11 mouse cellular contexts compared by ENCODE assay signal in the genomic region with DNA sequence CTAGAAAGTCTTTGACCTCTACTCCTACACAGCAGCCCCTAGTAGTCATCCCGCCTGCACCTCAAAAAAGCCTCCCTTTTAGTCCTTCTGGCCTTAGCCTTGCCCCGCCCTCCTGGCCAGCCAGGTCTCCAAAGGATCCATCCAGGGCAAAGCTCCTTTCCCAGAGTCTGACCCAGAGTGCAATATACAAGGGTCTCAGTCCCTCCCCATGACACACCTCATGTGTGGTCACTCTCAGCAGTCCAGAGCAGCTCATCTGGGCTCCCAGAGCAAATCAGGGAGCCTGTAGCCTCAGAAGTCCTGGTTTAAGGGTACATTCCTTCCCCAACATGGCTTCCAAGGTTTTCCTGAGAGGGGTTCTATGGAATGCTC. TPM values are rescaled to one million over a fixed set of nuclear protein-coding genes. Genes with fewer than 3 reads are reported as not detected.
DNase-seq lines count a peak whose midpoint lies in the region; ATAC-seq and TF ChIP-seq lines count a peak whose summit lies in the region.
"Had no signal": no experiment of that assay in that cellular context is flagged by ENCODE, and none has a peak within 500 bp of the region (broad histone marks: within the 10 kb centered on the region; RNA-seq: fewer than 3 reads in every experiment).

No protein-coding gene starts in this region.

- TF ChIP-seq CTCF in ES-Bruce4 (IDR thresholded peaks at IDR 0.05; ENCODE audit: low read depth, low read length), result no peak

- H3K27ac ChIP-seq in heart, embryonic 13.5 days (replicated peaks), result no peak overlapping the region
- H3K27ac ChIP-seq in ES-Bruce4 (ENCODE audit: insufficient read depth, low read length), result no peak overlapping the region
- H3K27ac ChIP-seq in hindbrain, embryonic 10.5 days, result peak overlapping the region; percentile 66
- no peak overlapping the region for H3K27ac ChIP-seq in midbrain, embryonic 12.5 days (replicated peaks)

- DNase-seq in heart, adult 9 months (ENCODE audit: low spot score in 2 of 2), result no peak
- DNase-seq in hindbrain, embryonic 10.5 days (ENCODE audit: low spot score), result no peak
- no peak for DNase-seq in layer of hippocampus, adult 8-10 months (ENCODE audit: low spot score in 2 of 2)
- no peak for DNase-seq in cerebellum, adult 11-12 months

- ATAC-seq in heart, embryonic 13.5 days (ENCODE audit: extremely low read depth, insufficient number of reproducible peaks, low FRiP score, low TSS enrichment), result no peak
- no peak; the same call in 1 of the 2 replicates for ATAC-seq in midbrain, embryonic 12.5 days (ENCODE audit: low FRiP score, low read depth)
- ATAC-seq in megakaryocyte-erythroid progenitor cell, adult 5-6 weeks (replicated peaks; ENCODE audit: low FRiP score, low TSS enrichment, poor library complexity, severe bottlenecking), result no peak

- H3K4me1 ChIP-seq in heart, embryonic 13.5 days, result peaks cover 10% of the 10 kb centered on the region
- peaks cover 4% of the 10 kb centered on the region for H3K4me1 ChIP-seq in ES-Bruce4 (ENCODE audit: control insufficient read depth, insufficient read depth, low read length)
- peaks cover 22% of the 10 kb centered on the region for H3K4me1 ChIP-seq in hindbrain, embryonic 10.5 days (replicated peaks)
- peaks cover 17% of the 10 kb centered on the region for H3K4me1 ChIP-seq in midbrain, embryonic 12.5 days

- peaks cover 36% of the 10 kb centered on the region for H3K27me3 ChIP-seq in heart, embryonic 13.5 days (replicated peaks)
- no peaks in the 10 kb centered on the region for H3K27me3 ChIP-seq in ES-Bruce4 (ENCODE audit: control insufficient read depth, insufficient read depth, low read length, poor library complexity, severe bottlenecking)
- H3K27me3 ChIP-seq in hindbrain, embryonic 10.5 days (ENCODE audit: insufficient read depth, poor library complexity, severe bottlenecking), result peaks cover 34% of the 10 kb centered on the region
- peaks cover 9% of the 10 kb centered on the region; the same call in 1 of the 2 replicates for H3K27me3 ChIP-seq in midbrain, embryonic 12.5 days

- H3K4me2 ChIP-seq in heart, embryonic 13.5 days, result peak overlapping the region; percentile 36
- 0 out of 2 replicates have a peak overlapping the region, but pooled peaks have one; percentile 28 for H3K4me2 ChIP-seq in midbrain, embryonic 12.5 days (replicated peaks)

- H3K9ac ChIP-seq in heart, embryonic 13.5 days, result no peak overlapping the region
- H3K9ac ChIP-seq in ES-Bruce4 (ENCODE audit: low read depth, poor library complexity, severe bottlenecking), result peak overlapping the region; percentile 30; the same call in 1 of the 2 replicates
- no peak overlapping the region for H3K9ac ChIP-seq in midbrain, embryonic 12.5 days (replicated peaks)

- TF ChIP-seq POLR2A in ES-Bruce4 (IDR thresholded peaks at IDR 0.05; ENCODE audit: insufficient read depth, low read length), result no peak

- TF ChIP-seq EP300 in ES-Bruce4 (IDR thresholded peaks at IDR 0.05; ENCODE audit: insufficient read depth, low read depth, low read length), result no peak

- H3K4me3 ChIP-seq in heart, embryonic 13.5 days, result no peak overlapping the region; the same call in 1 of the 2 replicates
- H3K4me3 ChIP-seq in ES-Bruce4 (ENCODE audit: low read depth, low read length), result peak overlapping the region; percentile 32; the same call in 1 of the 2 replicates
- H3K4me3 ChIP-seq in hindbrain, embryonic 10.5 days, result peak overlapping the region; percentile 27; the same call in 1 of the 2 replicates
- no peak overlapping the region for H3K4me3 ChIP-seq in midbrain, embryonic 12.5 days

- H3K36me3 ChIP-seq in heart, embryonic 13.5 days, result no peaks in the 10 kb centered on the region
- no peaks in the 10 kb centered on the region for H3K36me3 ChIP-seq in ES-Bruce4 (ENCODE audit: control insufficient read depth, insufficient read depth, low read length, poor library complexity, severe bottlenecking)
- H3K36me3 ChIP-seq in hindbrain, embryonic 10.5 days, result no peaks in the 10 kb centered on the region
- H3K36me3 ChIP-seq in midbrain, embryonic 12.5 days, result no peaks in the 10 kb centered on the region

- H3K9me3 ChIP-seq in heart, embryonic 13.5 days, result no peaks in the 10 kb centered on the region
- H3K9me3 ChIP-seq in ES-Bruce4 (replicated peaks; ENCODE audit: control insufficient read depth, insufficient read depth, low read length, poor library complexity, severe bottlenecking), result no peaks in the 10 kb centered on the region
- peaks cover 4% of the 10 kb centered on the region; the same call in 1 of the 2 replicates for H3K9me3 ChIP-seq in hindbrain, embryonic 10.5 days
- H3K9me3 ChIP-seq in midbrain, embryonic 12.5 days, result no peaks in the 10 kb centered on the region

- WGBS in heart, embryonic 13.5 days, result 48% methylated on average over 2 of the region's 2 CpGs
- WGBS in hindbrain, embryonic 10.5 days, result 47% methylated on average over 2 of the region's 2 CpGs
- WGBS in midbrain, embryonic 12.5 days, result 56% methylated on average over 2 of the region's 2 CpGs

RNA-seq across cellular contexts. Expression of a gene that starts 5.3 kb away (rescaled TPM):
- polyA plus RNA-seq in heart, embryonic 13.5 days (2015; fragmentation: Nextera tagmentation; extraction: Ambion mirVana), result 0.08 and 0.11 TPM in 2 replicates
- polyA plus RNA-seq in ES-Bruce4 (2011; ENCODE audit: insufficient read depth, insufficient read length, low read depth, missing spikeins), result not detected in 2 replicates
- 0.07 and 0.10 TPM in 2 replicates for polyA plus RNA-seq in hindbrain, embryonic 10.5 days (2016; fragmentation: Nextera tagmentation; extraction: Ambion mirVana)
- polyA plus RNA-seq in midbrain, embryonic 12.5 days (2016; fragmentation: Nextera tagmentation; extraction: Ambion mirVana), result 0.06 and 0.09 TPM in 2 replicates
- total RNA-seq in megakaryocyte-erythroid progenitor cell, adult 5-6 weeks (2014; fragmentation: Nextera tagmentation), result not detected in 2 replicates
- total RNA-seq in megakaryocyte-erythroid progenitor cell, adult 5-6 weeks (2017), result not detected in 2 replicates
- under 1 TPM in 1 of 4 experiments, not detected in 3; 0.36 TPM for total RNA-seq in layer of hippocampus, adult 8-10 months (2022)
- total RNA-seq: neutrophil, adult 5-6 weeks had no signal
- polyA plus RNA-seq: C2C12; liver, embryonic 16.5 days had no signal

RNA-seq across cellular contexts. Expression of a gene that starts 10.5 kb away (rescaled TPM):
- polyA plus RNA-seq in heart, embryonic 13.5 days (2015; fragmentation: Nextera tagmentation; extraction: Ambion mirVana), result 4.1 TPM in 2 replicates
- not detected in 2 replicates for polyA plus RNA-seq in ES-Bruce4 (2011; ENCODE audit: insufficient read depth, insufficient read length, low read depth, missing spikeins)
- polyA plus RNA-seq in hindbrain, embryonic 10.5 days (2016; fragmentation: Nextera tagmentation; extraction: Ambion mirVana), result 0.17 TPM in 1 of 2 replicates, not detected in the other
- 0.16 and 0.19 TPM in 2 replicates for polyA plus RNA-seq in midbrain, embryonic 12.5 days (2016; fragmentation: Nextera tagmentation; extraction: Ambion mirVana)
- not detected in 2 replicates for total RNA-seq in megakaryocyte-erythroid progenitor cell, adult 5-6 weeks (2014; fragmentation: Nextera tagmentation)
- total RNA-seq in megakaryocyte-erythroid progenitor cell, adult 5-6 weeks (2017), result not detected in 2 replicates
- total RNA-seq in layer of hippocampus, adult 8-10 months (2022), result 1 to 10 TPM in 2 of 4 experiments, under 1 TPM in 2; 0.19 to 5.8 (median 3.0) TPM
- total RNA-seq: neutrophil, adult 5-6 weeks had no signal
- polyA plus RNA-seq: C2C12 had no signal

RNA-seq across cellular contexts. Expression of a gene that starts 24.3 kb away (rescaled TPM):
- 0.05 TPM in 1 of 2 replicates, not detected in the other for polyA plus RNA-seq in heart, embryonic 13.5 days (2015; fragmentation: Nextera tagmentation; extraction: Ambion mirVana)
- polyA plus RNA-seq in ES-Bruce4 (2011; ENCODE audit: insufficient read depth, insufficient read length, low read depth, missing spikeins), result 0.20 TPM in 1 of 2 replicates, not detected in the other
- polyA plus RNA-seq in hindbrain, embryonic 10.5 days (2016; fragmentation: Nextera tagmentation; extraction: Ambion mirVana), result 1.3 and 1.5 TPM in 2 replicates
- polyA plus RNA-seq in midbrain, embryonic 12.5 days (2016; fragmentation: Nextera tagmentation; extraction: Ambion mirVana), result 0.10 and 0.18 TPM in 2 replicates
- not detected in 2 replicates for total RNA-seq in megakaryocyte-erythroid progenitor cell, adult 5-6 weeks (2014; fragmentation: Nextera tagmentation)
- not detected in 2 replicates for total RNA-seq in megakaryocyte-erythroid progenitor cell, adult 5-6 weeks (2017)
- total RNA-seq in layer of hippocampus, adult 8-10 months (2022), result not detected
- total RNA-seq: neutrophil, adult 5-6 weeks had no signal
- polyA plus RNA-seq: liver, embryonic 16.5 days had no signal

RNA-seq across cellular contexts. Expression of a gene that starts 26.0 kb away (rescaled TPM):
- 66.7 and 70.7 TPM in 2 replicates for polyA plus RNA-seq in heart, embryonic 13.5 days (2015; fragmentation: Nextera tagmentation; extraction: Ambion mirVana)
- 113 and 120 TPM in 2 replicates for polyA plus RNA-seq in ES-Bruce4 (2011; ENCODE audit: insufficient read depth, insufficient read length, low read depth, missing spikeins)
- polyA plus RNA-seq in hindbrain, embryonic 10.5 days (2016; fragmentation: Nextera tagmentation; extraction: Ambion mirVana), result 125 and 159 TPM in 2 replicates
- polyA plus RNA-seq in midbrain, embryonic 12.5 days (2016; fragmentation: Nextera tagmentation; extraction: Ambion mirVana), result 126 TPM in 2 replicates
- 70.2 and 80.7 TPM in 2 replicates for total RNA-seq in megakaryocyte-erythroid progenitor cell, adult 5-6 weeks (2014; fragmentation: Nextera tagmentation)
- total RNA-seq in megakaryocyte-erythroid progenitor cell, adult 5-6 weeks (2017), result 122 and 164 TPM in 2 replicates
- 10 to 100 TPM; 75.3 to 86.0 (median 78.3) TPM for total RNA-seq in layer of hippocampus, adult 8-10 months (2022)

RNA-seq across cellular contexts. Expression of a gene that starts 35.2 kb away (rescaled TPM):
- polyA plus RNA-seq in heart, embryonic 13.5 days (2015; fragmentation: Nextera tagmentation; extraction: Ambion mirVana), result 16.1 and 16.6 TPM in 2 replicates
- polyA plus RNA-seq in ES-Bruce4 (2011; ENCODE audit: insufficient read depth, insufficient read length, low read depth, missing spikeins), result 5.7 and 8.3 TPM in 2 replicates
- polyA plus RNA-seq in hindbrain, embryonic 10.5 days (2016; fragmentation: Nextera tagmentation; extraction: Ambion mirVana), result 16.5 and 19.3 TPM in 2 replicates
- 18.3 and 22.1 TPM in 2 replicates for polyA plus RNA-seq in midbrain, embryonic 12.5 days (2016; fragmentation: Nextera tagmentation; extraction: Ambion mirVana)
- total RNA-seq in megakaryocyte-erythroid progenitor cell, adult 5-6 weeks (2014; fragmentation: Nextera tagmentation), result 12.0 and 14.7 TPM in 2 replicates
- total RNA-seq in megakaryocyte-erythroid progenitor cell, adult 5-6 weeks (2017), result 14.5 and 22.5 TPM in 2 replicates
- 10 to 100 TPM; 68.4 to 78.7 (median 75.5) TPM for total RNA-seq in layer of hippocampus, adult 8-10 months (2022)

Comparison
In these comparisons a context has a peak if more than half of its experiments do, and no peak if none do; other contexts are left out.
1. H3K4me3 ChIP-seq: peak in ES-Bruce4 (single experiment) and hindbrain, embryonic 10.5 days (single experiment); none in heart, embryonic 13.5 days (single experiment) and midbrain, embryonic 12.5 days (single experiment).